Mouse (Mus musculus) heart, postnatal 25 days (tissue): ENCODE measurements around the gene Zfand3. TPM values are rescaled to one million over a fixed set of nuclear protein-coding genes. Genes with fewer than 3 reads are reported as not detected.

Experiments
- DNase-seq: peaks from one replicate; pipeline ENCODE4 v3.0.0; 2022; ENCODE audit warnings: low spot score
- intact Hi-C: fragments of 180-260 bp; cut with DNase I; formaldehyde crosslinking; loops from one replicate; pipeline ENCODE4 v1.15.1; 2025
- total RNA-seq, 2 experiments: library from RNA; stranded (reverse); gene quantifications; 2 replicates each; pipeline ENCODE4 v1.2.3; 2021

Zfand3 gene
- total RNA-seq, 2 experiments from 2014 or later, result 127 to 128 TPM

DNA sequence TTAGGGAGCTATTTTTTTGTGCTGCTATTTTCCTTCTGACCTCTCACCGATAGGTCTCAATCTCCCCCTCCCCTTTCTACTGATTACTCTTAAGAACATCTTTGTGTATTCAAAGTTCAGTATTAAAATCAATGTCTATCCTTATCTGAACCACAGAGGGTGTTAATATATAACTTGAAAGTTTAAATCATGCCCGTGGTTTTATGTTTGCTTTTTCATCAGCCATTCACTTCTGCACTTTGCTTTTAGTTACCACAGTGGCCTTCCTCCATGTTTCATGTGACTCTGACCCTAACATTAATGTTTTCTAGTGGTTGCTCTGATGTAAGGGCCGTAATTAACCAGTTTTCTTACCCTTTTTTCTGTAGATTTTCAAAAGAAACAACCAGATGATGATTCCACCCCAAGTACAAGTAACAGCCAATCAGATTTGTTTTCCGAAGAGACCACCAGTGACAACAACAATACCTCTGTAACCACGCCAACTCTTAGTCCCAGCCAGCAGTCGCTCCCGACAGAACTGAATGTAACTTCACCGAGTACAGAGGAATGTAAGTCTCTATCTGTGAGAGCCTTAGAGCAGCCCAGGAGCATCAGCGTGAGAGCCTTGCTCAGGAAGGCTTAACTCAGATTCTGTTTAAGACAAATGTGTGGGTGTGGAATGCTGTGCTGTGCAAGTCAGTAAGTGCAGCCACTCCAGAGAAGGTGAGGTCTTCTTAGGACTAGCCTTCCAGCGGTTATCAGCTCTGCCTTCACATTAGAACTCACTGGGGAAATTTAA lies 130.6 kb downstream of the Zfand3 start:
- DNase-seq, result no peak
- intact Hi-C loops, result loop anchor here (5.0 kb wide), 1 partner anchor 57 kb away; no protein-coding TSS in a partner anchor

DNA sequence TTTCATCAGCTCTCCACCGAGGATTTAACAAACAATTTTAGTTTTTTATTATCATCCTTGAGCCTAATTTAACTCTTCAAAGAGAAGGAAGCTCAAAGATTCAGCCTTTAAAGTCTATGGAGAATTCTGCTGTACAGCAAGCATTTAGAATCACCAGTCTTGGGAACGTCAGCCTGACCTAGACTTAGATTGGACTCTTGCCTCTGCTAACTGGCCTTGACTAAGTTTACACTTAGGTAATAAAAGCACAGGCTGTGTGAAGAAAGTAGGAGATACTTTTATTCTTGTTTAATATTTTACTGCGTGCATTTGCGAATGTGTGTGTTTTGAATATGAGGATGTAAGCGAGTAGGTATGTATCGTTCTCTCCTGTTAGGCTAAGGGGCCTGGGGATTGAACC lies 131.4 kb downstream of the Zfand3 start:
- intact Hi-C loops, result no loop called here
- DNase-seq, result no peak

DNA sequence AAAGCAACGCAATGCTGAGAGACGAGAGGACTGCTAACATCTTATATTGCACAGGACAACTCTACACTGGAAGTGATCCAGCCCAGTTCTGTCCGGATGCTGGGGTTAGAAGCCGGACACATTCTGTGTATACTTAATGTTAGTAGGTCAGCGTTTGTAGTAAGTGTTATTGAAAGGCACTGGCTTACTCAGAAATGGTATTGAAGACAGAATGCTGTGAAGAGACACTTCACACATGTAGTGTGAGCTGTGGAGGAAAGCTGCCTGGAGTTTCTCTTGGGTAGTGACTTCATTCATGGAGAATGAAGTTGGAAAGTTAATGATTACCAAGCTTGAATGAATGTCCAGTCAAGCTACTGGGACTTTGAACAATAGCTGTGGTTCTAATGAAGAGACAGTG lies 132.2 kb downstream of the Zfand3 start:
- intact Hi-C loops, result no loop called here
- no peak for DNase-seq

DNA sequence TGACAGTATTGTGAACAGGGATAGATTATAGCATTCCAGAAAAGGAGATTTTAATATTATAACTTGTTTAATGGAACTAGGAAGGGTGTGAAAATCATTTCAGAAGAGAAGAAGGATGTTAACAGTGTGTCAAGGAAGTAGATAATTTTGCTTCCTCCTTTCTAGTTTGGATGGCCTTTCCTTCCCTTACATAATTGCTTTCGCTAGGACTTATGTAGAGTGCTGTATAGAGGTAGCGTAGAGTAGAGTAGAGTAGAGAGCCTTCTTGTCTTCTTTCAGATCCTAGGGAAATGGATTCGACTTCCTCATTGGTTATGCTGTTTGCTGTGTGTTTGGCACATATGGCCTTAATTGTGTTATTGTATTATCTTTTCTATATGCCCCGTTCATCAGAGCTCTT lies 132.6 kb downstream of the Zfand3 start:
- intact Hi-C loops, result no loop called here
- DNase-seq, result no peak

DNA sequence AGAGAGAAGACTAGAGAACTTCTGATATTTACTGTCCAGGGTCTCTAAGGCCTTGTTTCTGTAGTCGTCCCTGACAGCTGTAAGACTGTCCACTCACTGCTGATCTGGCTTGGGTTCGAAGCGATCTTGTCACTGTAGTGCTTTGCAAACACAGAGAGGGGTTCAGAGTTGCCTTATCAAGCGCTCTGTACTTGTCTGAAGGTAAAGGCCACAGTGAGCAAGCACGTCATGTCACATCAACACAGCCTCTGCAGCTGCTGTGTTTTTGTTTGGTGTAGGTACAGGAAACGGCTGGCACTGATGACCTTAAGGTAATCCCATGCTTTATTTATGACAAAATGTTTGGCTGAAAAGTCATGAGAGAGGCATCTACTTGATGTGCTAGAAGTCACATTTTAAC lies 139.6 kb downstream of the Zfand3 start:
- intact Hi-C loops, result no loop called here
- DNase-seq, result no peak

DNA sequence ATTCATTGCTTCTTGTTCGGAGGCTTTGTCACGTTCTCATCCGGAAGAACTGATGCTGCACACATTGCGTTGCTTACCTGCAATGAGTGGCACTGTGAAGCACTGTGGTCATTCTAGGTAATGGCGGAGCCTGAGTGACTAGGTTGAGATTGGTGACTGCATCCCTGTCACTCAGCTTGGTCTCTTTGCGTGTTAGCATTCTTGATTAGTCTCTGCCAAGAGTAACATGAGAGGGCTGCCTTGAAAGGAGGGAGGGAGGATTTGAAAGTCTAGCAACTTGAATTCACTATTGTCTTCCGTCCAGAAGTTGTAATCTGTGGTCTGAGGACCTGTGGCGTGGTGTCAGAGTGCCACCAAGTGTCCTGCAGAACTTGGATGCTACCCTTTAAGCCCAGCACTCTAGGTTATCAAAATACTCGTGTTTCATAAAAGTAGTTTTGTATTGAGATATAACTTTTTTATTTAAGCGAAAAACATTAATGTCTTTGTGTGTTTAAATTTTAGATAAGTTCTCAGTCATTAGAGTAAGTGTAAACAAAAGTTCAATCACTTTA lies 141.1 kb downstream of the Zfand3 start:
- DNase-seq, result no peak
- intact Hi-C loops, result no loop called here

DNA sequence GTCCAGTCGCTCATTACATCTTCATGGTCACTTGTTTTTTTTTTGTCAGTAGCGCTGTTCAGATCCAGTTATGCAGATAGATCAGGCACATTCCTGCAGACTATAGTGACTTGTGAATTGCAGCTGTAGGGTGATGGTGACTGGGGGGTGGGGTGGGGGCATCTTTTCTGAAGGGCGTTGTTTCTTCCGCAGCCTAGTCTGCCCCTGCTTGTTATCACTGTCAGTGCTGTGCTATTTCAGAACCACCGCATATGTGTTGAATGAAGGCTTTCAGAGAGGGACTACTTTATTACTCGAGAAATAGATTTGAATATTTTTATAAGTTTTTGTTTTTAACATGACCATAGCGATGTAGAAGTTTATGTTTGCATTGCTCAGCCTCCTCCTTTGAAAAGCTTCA lies 142.0 kb downstream of the Zfand3 start:
- intact Hi-C loops, result no loop called here
- DNase-seq, result no peak

DNA sequence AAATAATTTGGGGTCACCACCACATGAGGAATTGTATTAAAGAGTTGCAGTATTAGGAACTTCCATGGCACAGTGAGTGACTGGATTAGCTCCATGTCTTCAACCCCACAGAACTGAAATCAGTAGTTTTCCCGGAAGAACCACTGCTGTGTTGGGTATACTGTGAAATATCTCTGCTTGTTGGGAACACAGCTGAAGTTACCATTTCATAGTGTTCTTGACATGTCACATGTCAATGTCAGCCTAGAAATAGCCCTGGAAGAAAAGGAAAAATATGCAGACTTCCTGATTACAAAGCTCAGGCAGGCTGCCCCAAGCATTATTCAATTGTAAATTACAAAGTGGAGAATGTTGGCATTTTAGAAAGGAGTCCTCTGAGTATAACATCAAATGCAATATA lies 143.4 kb downstream of the Zfand3 start:
- intact Hi-C loops, result no loop called here
- DNase-seq, result no peak

DNA sequence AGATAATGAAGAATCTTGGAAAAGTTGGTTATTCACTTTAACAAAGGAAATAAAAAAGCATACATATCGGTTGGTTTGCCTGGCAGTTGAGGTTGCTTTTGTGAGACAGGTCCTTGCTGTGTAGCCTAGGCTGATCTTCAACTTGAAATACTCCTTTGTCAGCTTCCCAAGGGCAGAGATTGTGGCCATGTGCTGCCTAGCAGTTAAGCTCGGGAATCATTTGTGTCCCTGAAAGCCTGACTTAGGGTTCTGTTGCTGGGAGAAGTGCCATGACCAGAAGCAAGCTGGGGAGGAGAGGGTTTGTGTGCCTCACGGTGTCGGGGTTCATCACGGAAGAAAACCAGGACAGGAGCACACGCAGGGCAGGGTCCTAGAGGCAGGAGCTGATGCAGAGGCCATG lies 143.8 kb downstream of the Zfand3 start:
- intact Hi-C loops, result no loop called here
- no peak for DNase-seq

DNA sequence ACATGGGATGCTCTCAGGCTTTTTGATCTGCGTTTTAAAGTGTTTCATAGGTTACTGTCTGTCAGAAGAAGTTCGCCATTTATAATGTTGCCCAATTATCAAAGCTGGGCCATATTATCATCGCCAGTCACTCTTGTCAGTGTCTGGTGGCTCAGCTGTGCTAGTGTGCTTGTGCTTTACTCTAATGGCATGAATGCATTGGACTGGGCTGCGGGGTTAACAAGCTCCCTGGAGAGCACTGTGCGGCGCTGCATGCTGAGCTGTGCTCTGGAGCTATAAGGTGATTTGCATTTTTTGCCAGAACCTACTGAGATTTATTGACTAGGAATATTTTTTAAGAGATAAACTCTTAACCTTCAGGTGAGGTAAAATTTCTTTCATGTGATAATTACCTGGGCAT lies 145.4 kb downstream of the Zfand3 start:
- no peak for DNase-seq
- intact Hi-C loops, result loop anchor here (5.0 kb wide), 1 partner anchor 37 kb away; no protein-coding TSS in a partner anchor

DNA sequence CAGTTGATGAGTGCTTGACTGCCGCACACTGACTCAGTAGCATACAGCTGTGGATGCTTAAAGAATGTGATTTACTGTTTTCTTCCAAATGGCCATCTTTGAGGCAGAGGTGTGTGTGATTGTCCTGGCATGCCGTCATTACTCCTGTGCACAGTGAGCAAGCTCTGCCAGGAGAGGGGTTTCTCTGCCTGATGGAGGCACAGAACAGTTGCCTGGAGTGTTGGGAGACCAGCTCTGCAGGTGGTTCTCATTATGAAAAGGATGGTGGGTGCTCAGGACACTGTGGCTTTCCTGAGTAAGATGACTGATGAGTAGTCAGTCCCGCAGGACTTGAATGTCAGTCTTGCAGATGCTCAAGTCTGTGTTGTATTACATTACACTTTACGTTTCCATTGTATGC lies 149.6 kb downstream of the Zfand3 start:
- DNase-seq, result no peak
- intact Hi-C loops, result loop anchor here (5.0 kb wide), 1 partner anchor 33 kb away; no protein-coding TSS in a partner anchor

DNA sequence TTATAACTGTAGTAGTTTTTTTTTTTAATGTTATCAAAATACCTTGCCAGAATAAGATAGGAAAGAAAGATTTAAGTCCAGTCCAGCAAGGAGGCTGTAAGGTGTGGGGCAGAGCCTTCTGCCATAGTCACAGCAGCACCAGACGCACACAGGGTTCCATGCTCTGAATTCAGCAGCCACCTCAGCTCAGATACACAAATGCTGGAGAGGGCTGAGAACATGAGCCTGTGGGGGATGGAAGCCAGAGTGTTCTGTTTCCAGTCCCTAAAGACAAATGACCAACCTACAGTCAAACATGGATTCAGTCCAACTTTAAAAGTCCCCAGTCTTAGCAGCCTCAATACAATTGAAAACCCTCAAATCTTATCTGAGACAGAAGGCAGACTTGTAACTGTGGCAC lies 150.3 kb downstream of the Zfand3 start:
- DNase-seq, result no peak
- intact Hi-C loops, result loop anchor here (5.0 kb wide), 1 partner anchor 32 kb away; no protein-coding TSS in a partner anchor

DNA sequence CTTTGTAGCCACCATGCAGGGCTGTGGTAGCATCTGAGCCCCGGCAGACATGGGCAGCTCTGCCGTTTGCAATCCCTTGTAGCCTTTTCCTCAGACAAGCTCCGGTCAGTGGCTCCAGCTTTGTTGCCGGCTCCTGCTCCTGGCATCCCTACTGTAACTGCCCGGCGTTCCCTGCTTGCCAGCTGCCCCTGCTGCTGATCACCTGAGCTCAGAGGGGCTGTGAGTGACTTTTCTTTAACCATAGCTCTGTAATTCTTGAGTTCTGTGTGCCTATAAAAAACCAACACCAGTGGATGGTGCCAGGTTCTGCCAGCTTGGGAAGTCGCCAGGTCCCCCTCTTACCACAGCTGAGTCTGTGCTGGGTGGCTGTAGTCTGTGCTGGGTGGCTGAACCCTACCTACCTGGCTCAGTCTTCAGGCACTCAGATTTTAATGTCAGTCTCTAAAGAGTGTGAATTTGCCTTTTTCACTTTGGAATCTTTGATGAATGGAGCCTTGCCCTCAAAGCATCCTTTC lies 150.9 kb downstream of the Zfand3 start:
- no peak for DNase-seq
- intact Hi-C loops, result no loop called here

DNA sequence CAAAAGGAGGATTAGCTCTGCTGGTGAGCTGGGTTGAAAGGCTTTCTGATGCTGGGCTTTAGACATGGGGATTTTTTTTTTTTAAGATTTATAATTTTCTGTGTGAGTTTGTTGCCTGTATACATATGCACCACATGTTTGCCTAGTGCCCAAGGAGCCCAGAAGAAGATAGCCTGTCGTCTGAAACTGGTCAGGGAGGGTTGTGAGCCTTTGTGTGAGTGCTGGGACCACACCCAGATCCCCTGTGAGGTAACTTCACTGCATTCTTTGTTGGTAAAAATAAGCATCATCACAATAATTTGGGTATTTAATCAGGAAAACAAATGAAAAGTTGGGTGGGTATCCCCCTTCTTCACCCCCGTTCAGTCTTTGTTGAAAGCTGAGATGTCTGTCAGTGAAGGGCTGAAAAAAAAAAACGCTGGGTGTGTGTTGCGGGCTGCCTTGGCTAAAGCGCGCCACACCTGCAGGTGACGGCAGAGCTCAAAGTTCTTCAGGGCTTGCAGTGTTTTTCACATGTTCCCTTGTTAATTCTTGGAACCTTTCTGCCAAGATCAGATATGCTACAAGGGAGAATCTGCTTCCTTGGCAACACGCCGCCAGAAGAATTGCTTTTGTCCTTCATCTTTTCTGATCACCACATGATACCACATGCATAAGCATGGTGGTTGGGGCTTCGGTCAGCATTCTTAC lies 154.0 kb downstream of the Zfand3 start:
- intact Hi-C loops, result no loop called here

DNA sequence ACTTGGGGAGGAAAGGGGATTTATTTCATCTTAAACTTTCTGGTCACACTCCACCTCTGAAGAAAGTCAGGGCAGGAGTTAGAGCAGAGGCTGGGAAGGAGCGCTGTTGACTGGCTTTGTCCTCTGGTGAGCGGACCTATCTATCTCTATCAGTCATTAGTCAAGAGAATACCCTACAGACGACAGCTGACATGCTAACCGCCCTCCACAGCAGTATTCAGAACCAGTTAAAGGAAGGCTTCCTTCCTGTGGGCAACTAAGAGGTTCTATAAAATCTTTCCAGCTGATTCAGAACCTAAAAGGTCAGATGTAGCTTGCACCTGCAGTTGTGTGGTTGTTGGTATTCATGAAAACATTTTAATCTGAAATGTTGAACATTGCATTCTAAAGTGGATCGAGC lies 154.8 kb downstream of the Zfand3 start:
- DNase-seq, result no peak
- intact Hi-C loops, result no loop called here

More for the DNA sequence above, 154.0 kb downstream of the Zfand3 start:
- no peak for DNase-seq

DNA sequence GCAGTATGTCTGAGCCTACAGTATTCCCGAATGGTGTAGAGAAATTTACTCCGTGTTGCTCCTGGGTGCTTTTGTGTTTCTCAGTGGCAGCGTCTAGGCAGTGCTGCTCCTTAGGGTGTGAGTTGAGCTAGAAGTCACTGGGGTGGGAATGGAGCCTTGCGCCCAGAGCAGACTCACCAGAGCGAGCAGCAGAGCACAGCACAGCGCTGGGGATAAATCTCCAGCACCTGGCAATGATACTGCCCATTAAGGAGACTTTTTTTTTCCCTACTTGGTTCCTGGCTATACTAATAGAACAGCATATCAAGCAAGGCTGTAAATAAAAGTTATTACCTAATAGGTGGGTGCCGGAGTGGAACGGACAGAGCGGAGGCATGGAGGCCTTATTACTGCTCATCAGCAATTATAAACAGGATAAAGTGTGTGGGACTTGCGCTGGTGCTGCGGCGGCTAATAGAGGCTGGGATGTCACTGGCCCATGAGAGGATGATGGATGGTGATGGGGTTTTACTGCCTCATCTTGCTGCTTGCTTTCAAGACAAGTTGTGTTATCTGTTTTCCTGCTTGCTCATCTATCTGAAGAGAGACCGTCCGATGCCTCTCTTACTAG lies 156.4 kb downstream of the Zfand3 start:
- DNase-seq, result no peak
- intact Hi-C loops, result no loop called here

DNA sequence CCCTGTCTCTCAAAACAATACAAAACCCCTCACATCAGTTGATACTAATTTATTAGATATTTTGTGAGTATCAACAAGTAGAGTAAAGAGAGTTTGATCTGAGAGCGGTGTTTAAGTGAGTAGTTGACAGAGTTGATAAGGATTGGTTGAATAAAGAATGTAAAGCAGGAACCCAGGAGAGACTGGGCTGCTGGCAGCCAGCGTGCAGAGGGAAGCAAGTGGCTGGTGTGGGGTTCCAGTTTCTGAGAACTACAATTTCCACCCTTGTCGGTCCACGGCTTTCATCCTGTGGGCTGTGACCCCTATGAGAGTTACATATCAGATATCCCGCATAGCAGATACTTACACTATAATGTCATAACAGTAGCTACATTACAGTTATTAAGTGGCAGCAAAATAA lies 158.4 kb downstream of the Zfand3 start:
- DNase-seq, result no peak
- intact Hi-C loops, result no loop called here

DNA sequence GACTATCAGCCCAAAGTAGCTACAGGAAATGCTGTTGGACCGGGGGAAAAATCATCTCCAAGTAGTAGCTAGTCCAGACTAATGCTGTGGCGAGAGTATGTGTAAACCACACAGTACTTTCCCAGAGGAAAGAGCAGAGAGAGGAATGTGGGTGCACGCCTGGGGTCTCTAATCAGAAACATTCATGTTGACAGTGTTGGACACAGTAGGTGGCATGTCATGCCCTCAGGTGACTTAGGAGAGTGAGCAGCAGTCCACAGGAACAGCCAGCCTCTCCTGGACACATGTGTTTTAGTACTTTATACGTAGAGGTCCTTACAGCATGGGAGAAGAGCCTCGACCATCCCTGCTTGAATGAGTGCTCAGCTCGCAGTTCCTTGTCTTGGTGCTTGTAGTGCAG lies 159.3 kb downstream of the Zfand3 start:
- DNase-seq, result no peak
- intact Hi-C loops, result loop anchor here (2.0 kb wide), 1 partner anchor 25 kb away; no protein-coding TSS in a partner anchor

DNA sequence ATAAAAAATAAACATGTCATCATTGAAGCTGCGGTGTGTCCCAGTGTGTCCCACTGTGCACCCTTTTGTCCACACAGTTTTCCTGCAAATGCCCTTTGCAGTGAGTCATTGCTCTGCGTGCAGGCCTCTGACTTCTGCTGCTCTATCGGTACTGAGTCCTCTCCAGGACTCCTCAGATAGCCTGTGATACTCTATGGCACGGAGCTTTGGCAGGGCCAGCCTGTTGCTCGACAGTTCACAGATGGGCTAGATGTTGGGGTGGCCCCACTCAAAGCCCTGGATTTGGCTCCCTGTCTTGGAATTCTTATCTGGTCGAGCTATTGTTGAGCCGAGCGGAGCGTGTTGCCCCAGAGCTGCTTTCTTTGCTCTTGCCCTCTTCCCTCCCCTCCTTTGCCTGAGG lies 160.3 kb downstream of the Zfand3 start:
- peak; percentile 11 for DNase-seq
- intact Hi-C loops, result loop anchor here (2.0 kb wide), 1 partner anchor 24 kb away; no protein-coding TSS in a partner anchor

DNA sequence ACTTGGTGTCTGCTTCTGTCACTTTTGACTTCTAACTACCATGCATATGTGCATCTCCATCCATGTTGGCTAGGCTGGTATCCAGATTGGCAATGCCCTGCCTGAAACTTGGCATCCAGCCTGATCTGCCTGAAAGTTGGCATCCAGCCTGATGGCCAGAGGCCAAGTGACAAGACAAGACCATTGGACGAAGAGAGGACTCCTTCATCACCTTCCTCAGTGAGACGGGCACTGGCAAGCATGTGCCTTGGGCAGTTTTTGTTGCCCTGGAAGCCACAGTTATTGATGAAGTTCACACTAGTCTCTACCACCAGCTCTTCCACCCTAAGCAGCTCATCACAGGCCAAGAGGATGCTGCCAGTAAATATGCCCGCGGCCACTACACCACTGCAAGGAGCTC lies 172.9 kb downstream of the Zfand3 start:
- intact Hi-C loops, result no loop called here
- no peak for DNase-seq
